Mouse (Mus musculus): Measurements from ENCODE around the gene Podnl1. TPM values are rescaled to one million over a fixed set of nuclear protein-coding genes. Genes with fewer than 3 reads are reported as not detected.

Gene Podnl1
- total RNA-seq, 2 experiments from 2014 or later, result not detected

DNA sequence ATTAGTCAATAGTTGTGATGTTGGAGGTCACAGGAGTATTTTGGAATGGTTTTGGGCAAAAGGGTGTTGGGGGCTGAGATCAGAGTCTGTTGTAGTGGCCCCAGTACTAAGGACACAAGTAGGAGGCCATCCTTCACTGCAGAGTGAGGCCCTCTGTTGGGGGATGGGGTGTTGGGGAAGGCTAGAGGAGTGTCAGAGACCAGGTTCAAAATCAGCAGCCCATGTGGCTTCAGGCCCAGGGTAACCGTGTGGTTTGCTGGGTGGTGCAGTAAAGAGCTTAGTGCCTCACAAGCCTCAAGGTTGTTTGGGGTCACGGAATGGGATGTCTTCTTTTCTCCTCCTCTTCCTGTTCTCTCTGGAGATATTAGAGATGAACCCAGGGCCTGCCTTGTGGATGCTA is 953 bp downstream of the Podnl1 start:
- DNase-seq (ENCODE audit: low spot score in 2 of 2), result no peak

DNA sequence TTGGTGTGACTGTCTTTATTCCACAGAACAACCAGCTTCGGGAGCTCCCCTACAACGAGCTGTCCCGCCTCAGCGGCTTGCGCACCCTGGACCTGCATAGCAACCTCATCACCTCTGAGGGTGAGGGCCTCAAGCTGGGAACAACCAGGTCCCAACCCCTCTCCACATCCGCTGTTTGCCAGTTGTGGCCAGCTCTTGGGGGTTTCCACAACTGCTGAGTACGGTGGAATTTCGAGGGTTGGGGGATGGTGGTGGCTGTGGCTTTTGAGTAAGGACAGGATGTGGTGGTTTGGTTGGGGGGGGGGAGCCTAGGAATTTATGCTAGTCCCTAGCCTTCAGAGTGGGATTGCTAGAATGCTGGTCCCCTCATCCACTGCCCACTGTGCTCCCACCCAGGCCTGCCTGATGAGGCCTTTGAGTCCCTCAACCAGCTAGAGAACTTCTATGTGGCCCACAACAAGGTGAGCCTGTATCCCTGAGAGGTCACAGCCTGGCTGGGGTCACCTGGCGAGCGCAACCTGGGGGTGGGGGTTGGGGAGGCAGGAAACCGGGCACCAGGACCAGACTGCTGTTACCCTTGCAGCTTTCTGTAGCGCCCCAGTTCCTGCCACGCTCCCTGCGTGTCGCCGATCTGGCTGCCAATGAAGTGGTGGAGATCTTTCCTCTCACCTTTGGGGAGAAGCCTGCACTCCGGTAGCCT is 1.6 kb downstream of the Podnl1 start:
- no peak for DNase-seq (ENCODE audit: low spot score in 2 of 2)

DNA sequence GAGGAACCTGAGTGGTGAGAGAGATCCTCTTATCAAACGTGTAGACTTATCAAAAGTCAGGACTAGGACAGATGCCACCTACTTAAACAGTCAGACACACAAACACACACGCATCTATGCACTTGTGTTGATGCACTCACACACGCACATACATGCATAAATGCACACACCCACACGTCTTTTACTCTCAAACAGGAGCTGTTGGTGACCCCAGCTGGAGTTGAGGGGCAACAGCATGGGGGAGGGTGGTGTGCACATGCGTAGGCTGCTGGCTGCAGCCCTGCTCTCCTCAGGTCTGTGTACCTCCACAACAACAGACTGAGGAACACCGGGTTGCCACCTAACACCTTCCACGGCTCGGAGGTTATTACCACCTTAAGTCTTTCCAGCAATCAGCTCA is 2.5 kb downstream of the Podnl1 start:
- no peak for DNase-seq (ENCODE audit: low spot score in 2 of 2)

DNA sequence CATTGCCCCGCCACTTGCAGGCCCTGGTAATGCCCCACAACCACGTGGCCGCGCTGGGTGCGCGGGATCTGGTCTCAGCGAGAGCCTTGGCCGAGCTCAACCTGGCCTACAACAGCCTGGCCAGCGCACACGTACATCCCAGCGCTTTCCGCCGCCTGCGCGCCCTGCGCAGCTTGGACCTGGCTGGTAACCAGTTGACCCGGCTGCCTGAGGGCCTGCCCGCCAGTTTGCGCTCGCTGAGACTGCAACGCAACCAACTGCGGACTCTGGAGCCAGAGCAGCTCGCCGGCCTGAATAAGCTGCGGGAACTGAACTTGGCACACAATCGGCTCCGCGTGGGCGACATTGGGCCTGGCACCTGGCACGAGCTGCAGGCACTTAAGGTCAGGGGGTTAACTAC is 5.0 kb downstream of the Podnl1 start:
- DNase-seq (ENCODE audit: low spot score in 2 of 2), result no peak

DNA sequence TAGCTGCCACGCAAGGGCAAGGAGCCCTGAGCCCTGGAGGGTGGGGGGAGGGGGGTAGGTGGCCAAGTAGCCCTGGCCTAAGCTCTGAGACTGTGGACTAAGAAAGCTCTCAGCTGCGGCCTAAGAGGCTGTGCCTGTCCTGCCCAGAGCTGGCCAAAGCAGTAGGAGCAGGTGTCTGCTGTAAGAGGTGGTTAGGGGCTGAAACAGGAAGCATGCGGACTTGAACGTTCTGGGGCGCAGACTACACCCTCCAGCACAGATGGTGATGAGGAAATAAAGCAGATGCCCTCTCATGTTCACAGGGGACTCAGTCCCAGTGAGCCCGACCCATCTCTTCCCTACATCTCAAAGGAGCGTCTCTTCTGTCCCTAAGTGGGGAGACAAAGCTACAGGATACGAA is 6.4 kb downstream of the Podnl1 start:
- no peak for DNase-seq (ENCODE audit: low spot score in 2 of 2)

DNA sequence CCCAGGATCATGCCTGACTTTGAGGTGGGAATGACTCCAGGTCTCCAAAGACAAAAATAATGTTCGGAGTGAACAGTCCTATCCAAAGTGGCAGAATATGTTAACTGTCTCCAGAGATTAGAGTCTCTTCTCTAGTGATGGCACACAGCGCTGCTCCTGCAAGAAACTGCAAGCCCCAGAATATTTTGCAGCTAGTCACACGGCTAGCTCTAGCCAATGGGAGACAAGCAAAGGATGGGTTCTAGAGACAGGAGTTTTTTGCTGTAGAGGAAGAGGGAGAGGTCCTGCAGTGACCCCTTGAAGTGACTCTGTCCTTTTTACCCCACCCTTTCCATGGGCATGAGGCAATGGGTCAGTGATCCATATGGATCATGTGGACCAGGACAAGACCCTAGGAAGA is 12.1 kb downstream of the Podnl1 start:
- DNase-seq (ENCODE audit: low spot score in 2 of 2), result no peak

DNA sequence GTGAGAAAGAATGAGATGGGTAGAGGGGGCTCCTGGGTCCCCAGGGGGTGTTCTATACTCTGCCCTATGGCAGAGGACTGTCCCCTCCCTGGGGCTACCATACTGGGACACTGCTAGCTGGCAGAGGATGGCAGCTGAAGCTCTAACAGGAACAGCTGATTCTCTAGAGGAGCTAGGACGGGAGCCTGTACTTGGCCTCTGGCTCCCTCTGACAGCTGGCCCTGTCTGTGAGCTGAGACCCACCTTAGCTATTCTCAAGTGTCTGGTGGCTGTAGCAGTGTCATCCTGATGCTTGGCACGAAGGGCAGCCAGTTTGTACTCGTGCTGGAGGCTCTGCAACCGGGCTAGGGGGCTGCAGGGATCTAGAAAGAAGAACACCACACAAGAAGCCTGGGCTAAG is 15.0 kb downstream of the Podnl1 start:
- DNase-seq (ENCODE audit: low spot score in 2 of 2), result no peak

DNA sequence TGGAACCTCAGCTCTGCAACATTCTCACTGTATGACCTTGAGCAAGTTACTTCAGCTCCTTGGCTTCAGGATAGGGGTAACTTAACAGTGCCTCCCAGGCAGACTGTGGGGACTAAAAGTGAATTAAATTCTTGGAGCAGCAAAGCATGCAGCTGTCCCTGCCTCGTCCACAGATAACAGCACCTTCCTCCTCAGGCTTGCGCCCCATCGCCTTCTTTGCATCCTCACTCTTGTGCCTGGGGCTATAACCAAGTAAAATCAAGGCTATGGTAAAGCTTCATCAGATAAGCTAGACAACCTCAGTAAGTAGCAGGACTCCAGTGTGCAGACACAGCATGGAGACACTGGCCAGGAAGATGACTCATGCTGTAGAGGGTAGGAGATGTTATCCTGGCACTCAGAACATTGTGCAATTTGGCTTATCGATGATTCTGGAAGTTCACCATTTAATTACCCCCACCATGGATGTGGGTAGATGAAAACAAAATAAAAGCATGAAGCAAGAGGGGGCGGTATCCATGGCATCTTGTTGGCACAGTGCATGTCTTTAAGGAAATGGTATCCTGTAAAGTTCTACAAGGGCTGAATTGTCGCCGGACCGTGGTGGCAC is 19.0 kb downstream of the Podnl1 start:
- no peak for DNase-seq (ENCODE audit: low spot score in 2 of 2)

DNA sequence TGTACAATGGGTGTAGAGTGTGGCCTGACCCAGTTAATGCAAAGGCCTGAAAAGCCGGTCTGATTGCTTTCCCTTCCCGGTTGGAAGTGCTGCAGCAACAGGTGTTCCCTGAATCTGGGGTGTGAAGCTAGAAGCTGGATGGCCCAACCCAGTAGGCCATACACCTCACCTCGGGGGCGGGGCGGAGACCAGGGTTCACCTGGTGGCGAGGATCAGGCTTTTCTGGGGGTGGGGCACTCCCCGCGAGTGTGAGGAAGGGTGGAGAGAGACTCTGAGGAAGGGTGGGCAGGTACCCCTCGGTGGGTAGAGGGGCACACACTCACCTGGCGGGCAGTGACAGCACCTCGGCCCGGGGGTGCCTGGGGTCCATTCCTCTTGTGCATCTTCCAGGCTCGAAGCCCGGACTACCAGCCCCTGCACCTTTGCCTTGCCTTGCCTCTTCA is 21.6 kb downstream of the Podnl1 start:
- no peak for DNase-seq (ENCODE audit: low spot score in 2 of 2)

DNA sequence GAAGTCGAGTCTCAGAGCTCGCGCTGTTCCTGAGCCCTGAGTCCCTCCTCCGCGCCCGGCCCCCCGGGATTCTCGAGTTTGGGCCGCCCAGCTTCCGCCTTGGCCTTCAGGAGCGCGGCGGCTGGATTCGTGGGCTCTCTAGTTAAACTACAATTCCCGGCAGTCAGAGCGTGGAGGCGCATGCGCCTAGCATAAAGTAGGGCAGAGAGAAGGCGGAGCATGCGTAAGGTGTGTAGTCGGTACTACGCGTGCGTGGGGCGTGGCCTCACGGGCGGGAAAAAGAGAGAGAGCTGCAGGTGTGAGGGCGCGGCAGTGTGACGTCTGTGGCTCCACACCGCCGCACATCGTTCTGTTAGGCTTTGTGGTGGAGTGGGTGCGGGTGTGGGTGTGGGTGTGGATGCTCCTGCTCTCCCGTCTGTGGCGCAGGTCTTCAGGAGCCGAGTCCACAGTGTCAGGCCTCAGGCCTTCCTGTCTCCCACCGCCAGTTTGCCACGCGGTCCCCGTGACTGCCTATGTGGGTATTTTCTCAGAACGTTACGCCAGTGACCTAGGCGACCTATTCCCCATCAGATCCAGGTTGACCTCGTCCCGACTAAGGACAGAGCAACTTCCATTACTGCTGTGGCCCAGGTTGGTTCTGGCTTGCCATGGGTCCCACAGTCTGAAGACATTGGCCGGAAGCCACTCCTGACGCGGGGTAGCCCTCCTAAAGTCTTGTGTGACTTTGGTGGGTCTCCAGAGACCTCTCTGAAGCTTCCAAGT is 22.2 kb downstream of the Podnl1 start, which contains the start of the genes Cc2d1a and 4930432K21Rik:
Gene Cc2d1a, minus strand, starts transcription at position 168 of the 762 bp plus-strand sequence.
Gene 4930432K21Rik, plus strand, starts transcription at position 257 of the 762 bp plus-strand sequence.
- peak; percentile 78 to 90 for DNase-seq (ENCODE audit: low spot score in 2 of 2)

DNA sequence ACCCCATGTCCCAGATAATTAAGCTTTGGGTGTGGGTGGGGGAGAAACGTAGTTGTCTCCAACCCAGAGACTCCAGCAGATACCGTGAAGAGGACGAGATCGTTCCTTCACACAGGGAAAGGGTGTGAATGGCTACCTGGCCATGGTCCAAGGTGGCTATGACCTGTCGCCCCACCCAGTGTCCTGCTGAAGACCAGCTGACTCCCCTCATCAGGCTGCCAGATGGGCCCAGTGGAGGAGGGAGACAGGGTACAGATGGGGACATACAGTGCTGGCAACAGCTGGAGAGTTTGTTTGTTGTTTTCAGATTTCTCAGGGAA is 22.7 kb downstream of the Podnl1 start:
- no peak for DNase-seq (ENCODE audit: low spot score in 2 of 2)

DNA sequence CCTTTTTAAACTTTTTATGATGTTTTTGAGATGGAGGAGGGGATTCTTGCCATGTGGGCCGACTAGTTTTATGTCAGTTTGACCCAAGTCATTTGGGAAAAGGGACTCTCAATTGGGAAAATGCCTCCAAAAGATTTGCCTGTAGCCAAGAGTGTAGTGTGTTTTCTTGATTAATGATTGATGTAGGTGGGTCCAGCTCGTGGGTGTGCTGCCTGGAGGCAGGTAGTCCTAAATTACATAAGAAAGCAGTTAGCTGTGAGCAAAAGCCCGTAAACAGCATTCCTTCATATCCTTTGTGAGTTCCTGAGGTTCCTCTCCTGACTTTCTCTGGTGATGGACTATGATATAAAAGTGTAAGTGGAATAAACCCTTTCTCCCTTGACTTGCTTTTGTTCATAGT is 23.4 kb downstream of the Podnl1 start:
- no peak for DNase-seq (ENCODE audit: low spot score in 2 of 2)

DNA sequence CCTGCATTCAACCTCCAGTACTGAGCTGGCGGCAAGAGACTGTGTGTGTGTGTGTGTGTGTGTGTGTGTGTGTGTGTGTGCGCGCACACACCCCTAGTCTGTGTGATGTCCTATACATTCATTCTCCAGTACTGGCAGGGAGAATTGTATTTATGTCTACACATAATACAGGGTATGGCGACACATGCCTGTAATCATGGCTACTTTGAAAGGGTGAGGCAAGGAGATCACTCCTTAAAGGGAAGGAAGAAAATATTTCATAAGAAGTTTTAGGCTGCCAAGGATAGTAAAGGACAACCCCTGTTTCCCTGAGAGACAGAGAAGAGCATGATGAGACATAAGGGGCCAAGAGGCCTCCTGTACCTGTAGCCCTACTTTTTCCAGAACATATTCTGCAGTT is 31.8 kb downstream of the Podnl1 start:
- DNase-seq (ENCODE audit: low spot score in 2 of 2), result no peak

DNA sequence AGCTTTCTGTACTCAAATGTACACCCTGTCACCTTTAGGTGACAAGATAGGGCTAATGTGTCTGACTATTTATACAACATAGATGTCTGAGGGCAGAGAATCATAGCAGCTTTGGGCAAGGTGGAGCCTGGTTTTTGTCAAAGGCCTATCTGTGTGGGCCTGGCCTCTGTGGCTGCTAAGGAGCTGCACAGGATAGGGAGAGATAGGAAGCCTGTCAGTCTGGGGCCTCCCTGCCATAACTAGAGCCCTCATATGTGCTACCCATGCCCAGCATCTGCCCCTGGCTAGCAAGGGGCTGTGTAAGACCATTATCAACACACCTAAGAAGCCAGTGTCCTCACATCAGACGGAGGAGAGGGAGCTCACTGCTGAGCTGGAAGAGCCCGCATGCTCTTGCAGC is 41.9 kb downstream of the Podnl1 start:
- no peak for DNase-seq (ENCODE audit: low spot score in 2 of 2)

DNA sequence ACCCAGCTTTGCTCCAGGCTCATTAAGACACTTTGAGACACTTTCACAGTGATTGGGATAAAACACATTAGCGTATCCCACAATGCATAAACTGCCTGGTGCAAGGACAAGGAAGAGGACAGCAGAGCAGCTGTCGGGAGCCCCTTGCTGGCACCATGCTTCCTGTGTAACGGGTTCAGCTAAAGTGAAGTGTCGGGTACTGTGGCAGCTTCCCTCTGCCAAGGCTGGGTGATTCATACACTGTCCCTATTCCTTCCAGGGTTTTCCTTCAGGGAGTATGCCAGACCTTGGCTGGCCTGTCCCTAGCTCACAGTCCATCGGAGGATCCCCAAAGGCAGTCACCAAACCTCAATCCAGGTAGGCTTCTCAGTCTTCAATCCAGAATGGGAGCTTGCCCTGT is 44.3 kb downstream of the Podnl1 start:
- DNase-seq (ENCODE audit: low spot score in 2 of 2), result no peak

DNA sequence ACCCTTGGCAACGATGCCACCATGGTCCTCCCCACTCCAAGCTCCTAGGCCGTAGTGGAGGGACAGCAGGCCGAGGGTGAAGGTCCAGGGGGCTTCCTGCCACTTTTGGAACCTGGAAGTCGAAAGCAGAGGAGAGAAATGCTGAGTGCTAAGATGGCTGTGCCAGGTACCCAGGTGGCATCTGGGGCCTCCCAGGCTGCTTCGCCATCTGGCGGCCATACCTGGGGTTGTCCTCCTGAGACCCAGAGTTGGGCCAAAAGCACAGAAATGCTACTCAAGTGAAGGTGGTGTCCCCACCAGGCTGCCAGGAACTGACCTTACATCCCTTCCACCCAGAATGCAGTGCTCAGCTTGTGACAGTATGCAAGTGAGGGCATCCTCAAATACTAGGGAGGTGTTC is 48.1 kb downstream of the Podnl1 start:
- DNase-seq (ENCODE audit: low spot score in 2 of 2), result no peak

DNA sequence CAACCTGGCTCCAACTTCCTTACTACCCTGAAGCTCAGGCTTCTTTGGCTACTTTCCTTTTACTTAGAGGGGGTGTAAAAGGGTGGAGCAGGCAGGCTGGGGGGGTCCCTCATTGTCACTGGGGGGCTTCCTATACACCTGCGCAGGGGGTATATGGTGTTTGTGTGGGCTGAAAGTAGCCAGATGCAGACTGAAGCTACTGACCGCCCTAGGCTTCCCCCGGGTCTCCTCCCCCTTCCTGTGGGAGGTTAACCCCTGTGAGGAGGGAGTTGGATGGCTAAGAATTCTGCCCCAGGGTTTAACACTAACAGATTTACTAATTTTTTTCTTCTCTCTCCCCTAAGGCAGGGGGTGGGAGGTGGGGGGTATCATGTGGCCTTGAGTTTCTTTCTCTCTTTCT is 50.8 kb downstream of the Podnl1 start:
- no peak for DNase-seq (ENCODE audit: low spot score in 2 of 2)

DNA sequence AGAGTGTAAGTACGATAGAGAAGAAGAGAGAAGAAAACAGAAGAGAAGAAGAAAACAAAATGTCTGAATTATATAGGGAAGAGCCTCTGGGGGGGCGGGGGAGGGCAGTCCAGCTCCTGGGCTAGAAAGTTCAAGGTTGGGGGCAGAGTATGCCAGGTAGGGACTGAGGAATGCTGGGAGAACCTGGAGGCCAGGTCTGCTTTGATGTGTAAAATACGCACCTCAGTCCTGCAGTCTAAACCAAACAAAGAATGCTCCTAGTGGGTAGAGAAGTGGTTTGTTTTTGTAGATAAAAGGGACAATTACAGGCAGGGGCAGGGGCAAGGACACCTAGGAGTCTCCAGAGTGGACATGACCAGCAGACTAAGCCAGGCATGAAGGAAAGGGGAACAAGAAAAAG is 51.6 kb downstream of the Podnl1 start:
- DNase-seq (ENCODE audit: low spot score in 2 of 2), result no peak

DNA sequence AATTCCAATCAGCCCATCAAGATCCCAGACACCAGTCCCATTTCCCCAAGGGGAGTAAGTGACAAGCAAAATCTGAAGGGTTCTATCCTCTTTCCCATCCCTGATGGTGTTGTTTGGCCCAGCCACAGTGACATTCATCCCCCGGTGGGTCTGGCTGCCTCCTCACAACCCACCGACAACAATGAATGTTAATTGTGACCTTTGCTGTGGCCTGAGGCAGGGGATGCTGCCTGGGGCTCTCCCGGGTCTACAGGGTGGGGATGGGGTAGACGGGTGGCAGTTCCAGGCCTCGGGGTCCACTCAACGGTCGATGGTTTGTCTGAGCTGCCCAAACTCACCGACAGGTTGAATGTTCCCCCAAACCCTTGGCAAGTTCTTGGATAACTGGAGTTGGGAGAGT is 52.8 kb downstream of the Podnl1 start:
- DNase-seq (ENCODE audit: low spot score in 2 of 2), result no peak

DNA sequence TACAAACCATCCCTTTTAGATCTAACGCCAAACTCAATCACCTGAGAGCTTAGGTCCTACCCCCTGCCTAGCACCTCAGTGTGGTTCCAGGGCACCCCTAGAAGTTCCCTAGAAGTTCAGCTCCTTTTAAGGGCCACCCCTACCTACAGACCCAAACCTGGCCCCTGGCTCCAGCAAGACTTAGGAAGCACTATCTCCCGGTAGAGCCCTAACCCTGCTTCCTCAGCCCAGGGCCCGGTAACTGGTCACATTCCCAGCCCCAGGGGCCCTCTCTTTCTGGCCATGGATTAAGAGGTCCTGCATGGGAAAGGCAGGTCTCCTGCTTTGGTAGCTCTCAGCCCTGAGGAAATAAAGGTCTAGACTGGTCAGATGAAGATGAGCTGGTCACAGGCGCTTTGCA is 54.2 kb downstream of the Podnl1 start:
- DNase-seq (ENCODE audit: low spot score in 2 of 2), result no peak

DNA sequence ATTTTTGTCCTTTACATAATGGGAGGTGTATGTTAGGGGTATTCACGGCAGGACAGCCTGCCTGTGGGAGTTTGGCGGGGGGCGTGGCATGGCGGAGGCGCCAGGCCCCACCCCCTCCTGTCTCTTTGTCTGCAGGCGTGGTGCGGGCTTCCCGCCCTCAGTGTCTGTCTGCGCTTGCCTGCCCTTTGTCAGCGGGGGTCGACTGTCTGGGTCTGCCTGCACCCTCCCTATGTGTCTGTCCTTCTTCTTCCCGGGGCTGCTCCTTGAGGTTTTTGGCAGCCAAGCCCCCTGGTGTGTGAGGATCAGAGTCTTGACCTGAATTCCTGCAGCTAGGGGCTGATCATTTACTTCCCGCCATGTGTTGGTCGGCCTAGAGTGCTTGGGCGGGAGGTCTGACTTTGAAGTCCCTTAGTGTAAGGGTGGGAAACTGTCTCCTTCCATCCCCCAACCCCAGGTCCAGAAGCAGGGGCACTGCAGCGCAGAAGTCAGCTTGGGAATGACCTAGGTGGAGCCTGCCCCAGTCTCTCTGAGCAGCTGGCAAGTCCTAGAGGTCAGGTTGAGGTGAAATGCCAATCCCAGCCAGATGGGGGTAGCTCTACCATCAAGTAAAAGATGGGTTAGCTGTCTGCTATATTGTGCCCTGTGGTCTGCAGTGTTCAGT is 54.9 kb downstream of the Podnl1 start:
- DNase-seq (ENCODE audit: low spot score in 2 of 2), result no peak
